Mouse (Mus musculus): ENCODE data around the gene Olfr996. TPM values are rescaled to one million over a fixed set of nuclear protein-coding genes. Genes with fewer than 3 reads are reported as not detected.
"Not testable (repeated sequence)": the region's sequence is repeated elsewhere in the genome, so short reads cannot be mapped to it uniquely, and the experiment has no call there.

Gene Olfr996
- not detected in 2 replicates for polyA plus RNA-seq (2016; fragmentation: Nextera tagmentation; extraction: Ambion mirVana)

- DNase-seq (ENCODE audit: low spot score), result no peak
- Histone ChIP-seq H3K9me3 (replicated peaks) (no peaks in the 10 kb centered on the region), H3K27me3 (ENCODE audit: low read depth, poor library complexity, severe bottlenecking) (no peaks in the 10 kb centered on the region), H3K4me1 (no peaks in the 10 kb centered on the region), H3K36me3 (no peaks in the 10 kb centered on the region), H3K27ac (no peak within 1 kb of the TSS), H3K4me3 (no peak within 1 kb of the TSS)
These were observed at the start of gene Olfr996 for GRCm38 (mm10) chr2:85578915-85579314. Gene Olfr996 (plus strand): TSS chr2:85579215.

DNA sequence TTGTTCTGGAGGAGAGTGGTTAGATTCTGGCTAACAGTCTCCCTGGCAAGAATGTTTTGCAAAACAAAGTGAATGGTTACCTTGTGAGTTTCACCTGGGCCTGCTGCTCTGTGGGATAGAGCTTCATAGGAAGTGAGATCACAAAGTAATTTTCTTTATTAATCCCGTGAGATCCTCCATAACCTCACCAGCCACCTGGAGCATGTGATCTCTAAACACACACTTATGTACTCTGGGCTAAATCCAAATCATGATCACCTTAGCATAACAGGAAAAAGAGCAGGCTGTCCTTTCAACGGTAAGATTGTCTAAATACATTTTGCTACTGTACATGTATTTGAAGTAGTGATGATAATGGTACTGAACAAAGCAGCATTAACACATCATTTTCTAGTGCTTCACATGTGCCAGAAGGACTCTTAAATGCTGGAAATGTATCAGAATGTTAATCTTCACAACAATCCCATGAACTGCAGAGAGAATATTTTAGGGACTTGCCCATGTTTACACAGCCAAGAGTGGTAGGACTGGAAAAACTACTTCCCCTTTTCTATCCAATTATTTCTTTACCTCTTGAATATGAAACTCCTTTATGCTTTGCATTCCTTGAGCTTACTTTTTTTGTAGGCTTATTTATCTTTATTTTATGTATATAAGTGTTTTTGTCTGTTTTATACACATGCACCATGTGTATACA is 46.8 kb upstream of the Olfr996 start:
- 87% methylated on average over 2 of the region's 2 CpGs for WGBS
- H3K9me3 ChIP-seq (replicated peaks), result no peaks in the 10 kb centered on the region
- no peaks in the 10 kb centered on the region for H3K27me3 ChIP-seq (ENCODE audit: low read depth, poor library complexity, severe bottlenecking)
- H3K4me1 ChIP-seq, result no peaks in the 10 kb centered on the region
- no peak for DNase-seq (ENCODE audit: low spot score)
- H3K27ac ChIP-seq, result no peak overlapping the region
- H3K4me3 ChIP-seq, result no peak overlapping the region
- no peaks in the 10 kb centered on the region for H3K36me3 ChIP-seq

DNA sequence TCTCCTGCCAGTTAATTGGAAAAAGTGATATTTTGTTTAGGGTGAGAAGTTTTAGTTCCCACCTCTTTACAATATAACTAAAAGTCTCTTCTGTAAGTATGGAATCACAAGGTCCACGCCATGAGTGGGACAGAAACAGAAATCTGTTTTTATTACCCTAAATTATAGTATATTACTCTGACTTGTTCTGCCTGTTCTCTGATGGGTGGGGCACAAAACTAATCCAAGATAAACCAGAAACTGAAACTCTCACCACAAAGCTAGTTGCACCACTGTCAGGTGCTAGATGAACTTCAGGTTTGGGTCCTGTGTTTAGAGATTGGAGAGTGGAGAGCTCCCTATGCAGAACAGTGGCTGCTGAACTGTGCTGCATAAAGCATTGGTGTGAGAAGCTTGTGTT is 45.1 kb upstream of the Olfr996 start:
- no peaks in the 10 kb centered on the region for H3K36me3 ChIP-seq
- no peaks in the 10 kb centered on the region for H3K9me3 ChIP-seq (replicated peaks)
- no peak overlapping the region for H3K27ac ChIP-seq
- no peak overlapping the region for H3K4me3 ChIP-seq
- H3K4me1 ChIP-seq, result no peaks in the 10 kb centered on the region
- WGBS, result 86% methylated on average over 1 of the region's 1 CpGs
- no peak for DNase-seq (ENCODE audit: low spot score)
- H3K27me3 ChIP-seq (ENCODE audit: low read depth, poor library complexity, severe bottlenecking), result no peaks in the 10 kb centered on the region

DNA sequence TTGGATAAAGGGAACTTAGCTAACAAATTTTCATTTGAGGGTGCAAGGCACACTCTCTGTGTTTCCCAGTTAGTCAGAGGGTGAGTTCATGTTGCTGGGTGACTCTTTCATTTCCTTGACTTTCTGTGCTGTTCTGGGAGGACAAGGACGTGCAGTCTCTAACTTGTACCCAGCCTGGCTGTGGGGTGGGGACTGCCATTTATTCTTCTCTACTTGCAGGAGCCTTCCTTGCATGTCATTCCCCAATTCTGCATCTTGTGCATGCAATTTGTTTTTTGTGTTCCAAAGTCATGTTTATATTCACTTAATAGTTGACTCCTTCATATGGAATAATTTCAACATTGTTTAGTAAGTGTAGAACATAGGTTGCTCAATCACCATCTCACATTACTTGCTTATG is 24.2 kb upstream of the Olfr996 start:
- H3K36me3 ChIP-seq, result no peaks in the 10 kb centered on the region
- H3K27me3 ChIP-seq (ENCODE audit: low read depth, poor library complexity, severe bottlenecking), result no peaks in the 10 kb centered on the region
- 66% methylated on average over 1 of the region's 1 CpGs for WGBS
- H3K9me3 ChIP-seq (replicated peaks), result no peaks in the 10 kb centered on the region
- no peaks in the 10 kb centered on the region for H3K4me1 ChIP-seq
- no peak for DNase-seq (ENCODE audit: low spot score)
- no peak overlapping the region for H3K4me3 ChIP-seq
- no peak overlapping the region for H3K27ac ChIP-seq

DNA sequence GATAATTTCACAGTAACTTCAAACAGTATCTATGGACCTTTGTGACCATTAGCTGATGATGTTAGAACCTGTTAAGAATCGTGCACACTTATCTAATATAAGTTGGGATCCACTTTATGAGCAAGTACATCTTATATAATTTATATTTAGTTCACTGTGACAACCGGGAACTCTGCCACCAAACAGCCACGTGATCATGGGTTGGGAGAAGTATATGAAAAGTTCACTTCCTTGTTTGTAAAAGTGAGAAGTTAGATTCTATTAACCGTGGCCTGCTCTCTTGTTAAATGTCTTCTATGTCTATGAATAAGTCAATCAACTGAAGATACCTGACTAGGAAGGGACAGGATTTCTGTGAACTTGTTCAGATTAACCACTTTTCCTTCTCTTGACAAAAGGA is 18.8 kb upstream of the Olfr996 start:
- Histone ChIP-seq H3K27me3 (ENCODE audit: low read depth, poor library complexity, severe bottlenecking) (no peaks in the 10 kb centered on the region), H3K27ac (no peak overlapping the region), H3K36me3 (no peaks in the 10 kb centered on the region), H3K9me3 (replicated peaks) (no peaks in the 10 kb centered on the region), H3K4me3 (no peak overlapping the region), H3K4me1 (no peaks in the 10 kb centered on the region)
- WGBS, result 72% methylated on average over 4 of the region's 4 CpGs
- DNase-seq (ENCODE audit: low spot score), result no peak

- Histone ChIP-seq H3K4me3 (no peak overlapping the region), H3K4me1 (no peaks in the 10 kb centered on the region), H3K27me3 (ENCODE audit: low read depth, poor library complexity, severe bottlenecking) (no peaks in the 10 kb centered on the region), H3K36me3 (no peaks in the 10 kb centered on the region), H3K9me3 (replicated peaks) (no peaks in the 10 kb centered on the region), H3K27ac (no peak overlapping the region)
- no peak for DNase-seq (ENCODE audit: low spot score)
- WGBS, result 25% methylated on average over 4 of the region's 4 CpGs
These were observed 17.8 kb upstream of the Olfr996 start for GRCm38 (mm10) chr2:85561187-85561586.

DNA sequence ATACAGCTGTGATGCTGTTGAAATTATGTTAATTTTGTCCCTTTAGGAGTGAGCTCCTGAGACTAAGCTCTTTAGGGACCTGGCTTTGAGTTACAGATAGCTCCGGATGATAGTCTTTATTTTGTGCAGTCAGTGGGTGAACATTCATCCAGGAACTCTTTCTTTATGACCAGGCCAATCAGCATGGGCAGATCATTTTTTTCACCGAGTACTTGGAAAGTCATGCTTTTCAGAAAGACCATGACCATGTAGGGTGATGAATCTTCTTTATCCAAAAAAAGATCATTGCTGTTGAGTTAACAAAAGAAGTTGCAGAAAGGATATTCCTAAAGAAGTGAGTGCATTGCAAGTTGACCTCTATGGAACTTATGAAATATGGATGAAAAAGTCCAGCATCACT is 9.6 kb downstream of the Olfr996 start, which contains the start of gene Olfr998:
TSS of gene Olfr998 (plus strand) at position 301 of the 400 bp plus-strand sequence.
- H3K4me3 ChIP-seq; H3K36me3 ChIP-seq; H3K27ac ChIP-seq; H3K27me3 ChIP-seq (ENCODE audit: low read depth, poor library complexity, severe bottlenecking); DNase-seq (ENCODE audit: low spot score); H3K4me1 ChIP-seq; H3K9me3 ChIP-seq (replicated peaks): not testable (repeated sequence)
- 93% methylated on average over 2 of the region's 2 CpGs for WGBS

DNA sequence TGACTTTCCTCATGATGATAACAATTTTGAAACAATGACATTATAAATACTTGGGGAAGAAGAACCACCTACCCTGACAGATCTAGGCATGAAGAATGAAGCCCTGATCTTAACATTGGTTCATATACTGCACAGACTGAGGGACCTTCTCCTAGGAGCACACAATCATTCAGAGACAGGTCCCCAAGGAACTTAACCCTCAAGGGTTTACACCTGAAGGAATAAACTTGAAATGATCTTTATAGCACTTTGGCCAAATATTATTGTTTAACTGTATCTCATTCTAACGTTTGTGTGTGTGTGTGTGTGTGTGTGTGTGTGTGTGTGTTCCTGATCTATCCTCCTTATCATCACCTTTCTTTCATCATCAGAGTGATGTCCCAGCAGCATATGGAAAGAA is 32.8 kb downstream of the Olfr996 start, which contains the start of gene Olfr1000:
TSS of gene Olfr1000 (minus strand) at position 101 of the 400 bp plus-strand sequence.
- no peaks in the 10 kb centered on the region for H3K9me3 ChIP-seq (replicated peaks)
- no peak for DNase-seq (ENCODE audit: low spot score)
- no peak within 1 kb of the TSS for H3K27ac ChIP-seq
- no peaks in the 10 kb centered on the region for H3K4me1 ChIP-seq
- no peaks in the 10 kb centered on the region for H3K27me3 ChIP-seq (ENCODE audit: low read depth, poor library complexity, severe bottlenecking)
- no peak within 1 kb of the TSS for H3K4me3 ChIP-seq
- WGBS, result 75% methylated on average over 1 of the region's 1 CpGs
- no peaks in the 10 kb centered on the region for H3K36me3 ChIP-seq

Other genes with a start within 250 kb of the Olfr996 start
- not detected in 2 replicates for gene Olfr987, start 239.9 kb upstream of the Olfr996 start, polyA plus RNA-seq (2016; fragmentation: Nextera tagmentation; extraction: Ambion mirVana)
- gene Olfr988, start 216.0 kb upstream of the Olfr996 start, polyA plus RNA-seq (2016; fragmentation: Nextera tagmentation; extraction: Ambion mirVana), result not detected in 2 replicates
- not detected in 2 replicates for gene Olfr992, start 169.7 kb upstream of the Olfr996 start, polyA plus RNA-seq (2016; fragmentation: Nextera tagmentation; extraction: Ambion mirVana)
- not detected in 2 replicates for gene Olfr993, start 164.3 kb upstream of the Olfr996 start, polyA plus RNA-seq (2016; fragmentation: Nextera tagmentation; extraction: Ambion mirVana)
- not detected in 2 replicates for gene Olfr994, start 142.8 kb upstream of the Olfr996 start, polyA plus RNA-seq (2016; fragmentation: Nextera tagmentation; extraction: Ambion mirVana)
- gene Olfr995, start 135.6 kb upstream of the Olfr996 start, polyA plus RNA-seq (2016; fragmentation: Nextera tagmentation; extraction: Ambion mirVana), result not detected in 2 replicates
- gene 4833423E24Rik, start 60.2 kb upstream of the Olfr996 start, polyA plus RNA-seq (2016; fragmentation: Nextera tagmentation; extraction: Ambion mirVana), result not detected in 2 replicates
- gene Olfr998, start 9.7 kb downstream of the Olfr996 start, polyA plus RNA-seq (2016; fragmentation: Nextera tagmentation; extraction: Ambion mirVana), result not detected in 2 replicates
- not detected in 2 replicates for gene Olfr1000, start 32.7 kb downstream of the Olfr996 start, polyA plus RNA-seq (2016; fragmentation: Nextera tagmentation; extraction: Ambion mirVana)
- gene Olfr1002, start 71.5 kb downstream of the Olfr996 start, polyA plus RNA-seq (2016; fragmentation: Nextera tagmentation; extraction: Ambion mirVana), result not detected in 2 replicates
- gene Olfr154, start 85.2 kb downstream of the Olfr996 start, polyA plus RNA-seq (2016; fragmentation: Nextera tagmentation; extraction: Ambion mirVana), result not detected in 2 replicates
- not detected in 2 replicates for gene Olfr1006, start 99.6 kb downstream of the Olfr996 start, polyA plus RNA-seq (2016; fragmentation: Nextera tagmentation; extraction: Ambion mirVana)
- not detected in 2 replicates for gene Olfr1008, start 110.2 kb downstream of the Olfr996 start, polyA plus RNA-seq (2016; fragmentation: Nextera tagmentation; extraction: Ambion mirVana)
- not detected in 2 replicates for gene Olfr1009, start 136.2 kb downstream of the Olfr996 start, polyA plus RNA-seq (2016; fragmentation: Nextera tagmentation; extraction: Ambion mirVana)
- gene Olfr1012, start 183.6 kb downstream of the Olfr996 start, polyA plus RNA-seq (2016; fragmentation: Nextera tagmentation; extraction: Ambion mirVana), result not detected in 2 replicates
- gene Olfr1013, start 187.9 kb downstream of the Olfr996 start, polyA plus RNA-seq (2016; fragmentation: Nextera tagmentation; extraction: Ambion mirVana), result not detected in 2 replicates
- gene Olfr1014, start 193.5 kb downstream of the Olfr996 start, polyA plus RNA-seq (2016; fragmentation: Nextera tagmentation; extraction: Ambion mirVana), result not detected in 2 replicates
- not detected in 2 replicates for gene Olfr1015, start 202.8 kb downstream of the Olfr996 start, polyA plus RNA-seq (2016; fragmentation: Nextera tagmentation; extraction: Ambion mirVana)
- gene Olfr1016, start 223.3 kb downstream of the Olfr996 start, polyA plus RNA-seq (2016; fragmentation: Nextera tagmentation; extraction: Ambion mirVana), result not detected in 2 replicates
- gene Olfr1018, start 239.3 kb downstream of the Olfr996 start, polyA plus RNA-seq (2016; fragmentation: Nextera tagmentation; extraction: Ambion mirVana), result not detected in 2 replicates